Mouse (Mus musculus) liver, embryonic 13.5 days (tissue): ENCODE measurements around the gene Rsad2. TPM values are rescaled to one million over a fixed set of nuclear protein-coding genes. Genes with fewer than 3 reads are reported as not detected.

Source experiments
- ATAC-seq: fragments of 200-750 bp; cut with Nextera tagmentation; 2 replicates; pipeline ENCODE4 v1.8.0; 2017; ENCODE audit warnings: low read depth, mild to moderate bottlenecking, moderate number of reproducible peaks, moderate library complexity
- DNase-seq: peaks from one replicate; pipeline ENCODE4 v3.0.0; 2022
- H3K27ac ChIP-seq: fragments of 300-500 bp; sonication (generic); 2 replicates; pipeline ENCODE4 v1.5.1; 2015; ENCODE audit warnings: moderate library complexity, mild to moderate bottlenecking, inconsistent platforms
- H3K27me3 ChIP-seq: fragments of 300-500 bp; sonication (generic); 2 replicates; pipeline ENCODE4 v1.6.1; 2015; ENCODE audit warnings: mild to moderate bottlenecking, inconsistent platforms
- H3K36me3 ChIP-seq: fragments of 300-500 bp; sonication (generic); 2 replicates; pipeline ENCODE4 v1.6.1; 2015; ENCODE audit warnings: mild to moderate bottlenecking, inconsistent platforms
- H3K4me1 ChIP-seq: fragments of 300-500 bp; sonication (generic); replicated peaks from 2 replicates; pipeline ENCODE4 v1.6.1; 2015; ENCODE audit warnings: inconsistent platforms
- H3K4me2 ChIP-seq: fragments of 300-500 bp; sonication (generic); 2 replicates; pipeline ENCODE4 v1.6.1; 2015; ENCODE audit warnings: inconsistent platforms, mild to moderate bottlenecking, moderate library complexity
- H3K4me3 ChIP-seq: fragments of 300-500 bp; sonication (generic); replicated peaks from 2 replicates; pipeline ENCODE4 v1.5.1; 2015; ENCODE audit warnings: mild to moderate bottlenecking, inconsistent platforms
- H3K9ac ChIP-seq: fragments of 300-500 bp; sonication (generic); 2 replicates; pipeline ENCODE4 v1.6.1; 2015; ENCODE audit warnings: mild to moderate bottlenecking, inconsistent platforms
- H3K9me3 ChIP-seq: fragments of 300-500 bp; sonication (generic); replicated peaks from 2 replicates; pipeline ENCODE4 v1.6.1; 2016; ENCODE audit warnings: inconsistent platforms
- WGBS: fragments of 180-500 bp; shearing (Covaris S2); methylation state at CpG from one replicate; pipeline ENCODE4 v1.1.7; 2015; ENCODE audit not compliant: insufficient replicate concordance; 5-methylcytosine and 5-hydroxymethylcytosine counted together
- microRNA-seq: library from miRNA; unstranded; fragments of <30 nt; microRNA quantifications from one replicate; pipeline ENCODE4, GENCODE M21; 2016
- polyA plus RNA-seq: library from polyadenylated mRNA; unstranded; fragments of >200 nt; fragmentation: Nextera tagmentation; extraction: Ambion mirVana; gene quantifications from 2 replicates; pipeline ENCODE4 v1.2.1, GENCODE M21; 2015

Gene Rsad2
- polyA plus RNA-seq, 1 experiment from 2014 or later: 2.0 TPM

DNA sequence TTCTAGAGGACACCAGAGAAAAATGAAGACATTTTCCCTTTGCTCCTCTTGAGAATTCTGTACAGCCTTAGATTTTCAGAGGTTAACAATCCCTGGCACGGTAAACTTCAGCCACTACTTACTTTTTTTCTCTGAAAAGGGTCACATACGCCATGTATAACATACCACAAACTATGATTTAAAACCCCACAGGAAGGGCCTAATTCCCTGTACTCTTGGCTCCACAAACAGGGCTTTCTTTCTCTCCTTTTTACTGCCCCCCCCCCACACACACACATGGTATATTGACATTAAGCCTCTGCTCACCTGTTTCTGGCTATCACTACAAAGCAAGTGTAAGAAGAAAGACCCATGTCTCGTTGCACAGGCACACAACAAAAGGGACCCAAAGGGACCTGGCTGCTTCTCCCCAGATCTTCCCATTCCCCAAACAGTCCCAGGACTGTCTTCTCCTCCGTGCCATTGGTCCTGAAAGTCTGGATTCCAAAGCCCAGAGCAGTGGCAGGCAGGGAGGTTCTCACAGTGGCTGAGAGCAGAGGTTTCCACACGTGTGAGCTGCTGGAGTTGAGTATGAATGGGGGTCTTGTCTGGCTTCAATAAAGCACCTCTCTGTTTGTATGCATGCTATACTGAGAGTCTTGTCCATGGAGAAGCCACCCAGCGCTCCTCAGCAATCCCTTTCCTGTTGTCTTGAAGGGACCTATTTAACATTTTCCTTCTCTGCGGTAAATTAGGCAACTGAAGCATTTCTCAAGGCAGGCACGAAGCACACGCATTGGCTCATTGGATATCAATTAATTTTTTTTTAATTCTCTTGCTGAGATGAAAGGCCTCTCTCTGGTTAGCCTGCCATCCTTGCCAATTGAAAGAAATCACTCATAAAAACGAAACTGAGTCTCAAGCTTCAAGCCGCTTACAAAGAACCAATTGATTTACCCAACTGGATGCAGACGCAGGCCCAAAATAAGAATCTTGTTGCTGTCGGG, 61.5 kb downstream of the Rsad2 start:
- WGBS: 66% methylated on average over 13 of the region's 13 CpGs
- H3K27me3 ChIP-seq: no peaks in the 10 kb centered on the region
- H3K9ac ChIP-seq: no peak overlapping the region
- no peaks in the 10 kb centered on the region for H3K9me3 ChIP-seq
- DNase-seq: no peak
- ATAC-seq: no peak
- no peaks in the 10 kb centered on the region for H3K36me3 ChIP-seq
- no peak overlapping the region for H3K27ac ChIP-seq
- no peak overlapping the region for H3K4me2 ChIP-seq
- H3K4me1 ChIP-seq: no peaks in the 10 kb centered on the region
- H3K4me3 ChIP-seq: no peak overlapping the region

DNA sequence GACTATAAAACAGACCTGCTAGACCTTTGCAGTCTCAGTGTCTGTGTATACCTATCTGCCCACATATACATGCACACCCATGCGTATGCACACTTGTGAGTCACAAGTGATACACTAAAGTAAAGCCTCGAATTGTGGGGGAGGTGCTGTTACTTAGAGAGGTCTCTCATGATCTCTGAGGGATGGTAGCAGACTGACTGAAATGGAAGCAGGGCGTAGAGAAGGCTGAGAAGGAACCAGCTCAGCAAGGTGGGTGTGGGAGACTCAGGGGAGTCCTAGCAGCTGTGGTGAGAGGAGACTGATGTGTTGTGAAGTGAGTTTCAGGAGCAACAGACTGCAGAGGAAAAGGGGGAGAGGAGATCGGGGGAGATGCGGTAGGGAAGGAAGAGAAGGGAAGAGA, 63.0 kb downstream of the Rsad2 start:
- Histone ChIP-seq H3K27ac (no peak overlapping the region), H3K9me3 (no peaks in the 10 kb centered on the region), H3K9ac (no peak overlapping the region), H3K36me3 (no peaks in the 10 kb centered on the region), H3K27me3 (no peaks in the 10 kb centered on the region), H3K4me1 (no peaks in the 10 kb centered on the region), H3K4me3 (no peak overlapping the region), H3K4me2 (no peak overlapping the region)
- no peak for ATAC-seq
- WGBS: 57% methylated on average over 5 of the region's 5 CpGs
- no peak for DNase-seq

Small RNA genes within 50 kb of the gene (microRNA-seq; reads per million reads assigned to microRNA genes)
- 13.5 reads per million, percentile 28 among the genes with 10 or more reads in this experiment for gene Mir6538

Other genes with a start within 250 kb of the Rsad2 start
- gene Rnf144a, start 41.2 kb downstream of the Rsad2 start, polyA plus RNA-seq: 1.6 and 2.8 TPM in 2 replicates
- gene Cmpk2, start 12.8 kb upstream of the Rsad2 start, polyA plus RNA-seq: 8.6 and 9.1 TPM in 2 replicates